Mouse (Mus musculus): ENCODE results near the gene Ppa2.

GRCm38 (mm10) chr3:133314475-133314874 is 4.6 kb downstream of the Ppa2 start:
- TF ChIP-seq POLR2A (IDR thresholded peaks at IDR 0.05; ENCODE audit: insufficient read depth, low read depth, low read length) (no peak), CTCF (IDR thresholded peaks at IDR 0.05; ENCODE audit: insufficient read depth, low read depth, low read length) (peak; percentile 65)
